Mouse (Mus musculus) ovary, adult 18-20 months (tissue): ENCODE results near the gene Cirbp.

Source experiments
- DNase-seq: peaks from one replicate; pipeline ENCODE4 v3.0.0; 2022; ENCODE audit warnings: low spot score, mixed read lengths

Cirbp gene

GRCm38 (mm10) chr10:80165392-80166128 lies at the start of gene Cirbp:
Gene Cirbp (plus strand): TSS chr10:80165985.
- peak; percentile 67 for DNase-seq

GRCm38 (mm10) chr10:80116563-80116926 lies 49.2 kb upstream of the Cirbp start:
- no peak for DNase-seq

GRCm38 (mm10) chr10:80116927-80117691 lies 48.7 kb upstream of the Cirbp start:
- DNase-seq: no peak

- no peak for DNase-seq
These were observed 48.0 kb upstream of the Cirbp start for GRCm38 (mm10) chr10:80117736-80118135.

- DNase-seq: no peak
These were observed 47.2 kb upstream of the Cirbp start for GRCm38 (mm10) chr10:80118552-80118951.

GRCm38 (mm10) chr10:80120146-80120545 lies 45.6 kb upstream of the Cirbp start:
- no peak for DNase-seq

GRCm38 (mm10) chr10:80121639-80122038 lies 44.1 kb upstream of the Cirbp start:
- DNase-seq: no peak

- no peak for DNase-seq
These were observed 41.7 kb upstream of the Cirbp start for GRCm38 (mm10) chr10:80123932-80124562.

- DNase-seq: no peak
These were observed 37.9 kb upstream of the Cirbp start for GRCm38 (mm10) chr10:80127920-80128319.

GRCm38 (mm10) chr10:80129846-80130245 lies 35.9 kb upstream of the Cirbp start:
- no peak for DNase-seq

GRCm38 (mm10) chr10:80130403-80131031 lies 35.3 kb upstream of the Cirbp start:
- no peak for DNase-seq

- DNase-seq: no peak
These were observed 34.4 kb upstream of the Cirbp start for GRCm38 (mm10) chr10:80131316-80131951.

- no peak for DNase-seq
These were observed 33.8 kb upstream of the Cirbp start for GRCm38 (mm10) chr10:80131952-80132350.

GRCm38 (mm10) chr10:80133226-80133849 lies 32.4 kb upstream of the Cirbp start:
- DNase-seq: no peak

GRCm38 (mm10) chr10:80134421-80134820 lies 31.4 kb upstream of the Cirbp start:
- DNase-seq: no peak

GRCm38 (mm10) chr10:80135161-80135560 lies 30.6 kb upstream of the Cirbp start:
- DNase-seq: no peak

GRCm38 (mm10) chr10:80135641-80136040 lies 30.1 kb upstream of the Cirbp start:
- no peak for DNase-seq

- DNase-seq: no peak
These were observed 29.4 kb upstream of the Cirbp start for GRCm38 (mm10) chr10:80136179-80136951.

- no peak for DNase-seq
These were observed 28.7 kb upstream of the Cirbp start for GRCm38 (mm10) chr10:80136952-80137625.
